Mouse (Mus musculus) kidney, embryonic 16.5 days (tissue): ENCODE data around the gene 1700037H04Rik. TPM values are rescaled to one million over a fixed set of nuclear protein-coding genes. Genes with fewer than 3 reads are reported as not detected.
A peak's percentile ranks its signal among the peaks of the same experiment; 100 is the strongest.

Source experiments
- ATAC-seq: fragments of 200-750 bp; cut with Nextera tagmentation; 2 replicates; pipeline ENCODE4 v1.8.0; 2017; ENCODE audit warnings: moderate TSS enrichment; ENCODE audit not compliant: low FRiP score, low TSS enrichment
- H3K27ac ChIP-seq: fragments of 300-500 bp; sonication (generic); 2 replicates; pipeline ENCODE4 v1.5.1; 2014; ENCODE audit warnings: low read length
- H3K27me3 ChIP-seq: fragments of 300-500 bp; sonication (generic); 2 replicates; pipeline ENCODE4 v1.6.1; 2014; ENCODE audit warnings: low read length, control low read depth, mixed read lengths; ENCODE audit not compliant: insufficient read depth
- H3K36me3 ChIP-seq: fragments of 300-500 bp; sonication (generic); 2 replicates; pipeline ENCODE4 v1.6.1; 2014; ENCODE audit warnings: low read length, control low read depth, mixed read lengths; ENCODE audit not compliant: insufficient read depth
- H3K4me1 ChIP-seq: fragments of 300-500 bp; sonication (generic); 2 replicates; pipeline ENCODE4 v1.6.1; 2014; ENCODE audit warnings: low read length, control low read depth, mixed read lengths; ENCODE audit not compliant: insufficient read depth
- H3K4me2 ChIP-seq: fragments of 300-500 bp; sonication (generic); replicated peaks from 2 replicates; pipeline ENCODE4 v1.6.1; 2014; ENCODE audit warnings: low read depth, low read length
- H3K4me3 ChIP-seq: fragments of 300-500 bp; sonication (generic); 2 replicates; pipeline ENCODE4 v1.5.1; 2014; ENCODE audit warnings: mild to moderate bottlenecking, low read length
- H3K9ac ChIP-seq: fragments of 300-500 bp; sonication (generic); replicated peaks from 2 replicates; pipeline ENCODE4 v1.6.1; 2014; ENCODE audit warnings: low read length
- H3K9me3 ChIP-seq: fragments of 300-500 bp; sonication (generic); 2 replicates; pipeline ENCODE4 v1.6.1; 2016; ENCODE audit warnings: low read length, control low read depth
- WGBS: fragments of 180-500 bp; shearing (Covaris S2); extraction: QIAGEN DNeasy Blood & Tissue Kit; methylation state at CpG from one replicate; pipeline ENCODE4 v1.1.7; 2014; 5-methylcytosine and 5-hydroxymethylcytosine counted together
- polyA plus RNA-seq: library from polyadenylated mRNA; unstranded; fragments of >200 nt; fragmentation: Nextera tagmentation; extraction: Ambion mirVana; gene quantifications from 2 replicates; pipeline ENCODE4 v1.2.1, GENCODE M21; 2015

The 1700037H04Rik gene
- polyA plus RNA-seq, 1 experiment from 2014 or later, result 98.2 TPM

GRCm38 (mm10) chr2:131196606-131197316 is 36.9 kb upstream of the 1700037H04Rik start:
- 90% methylated on average over 16 of the region's 16 CpGs for WGBS
- Histone ChIP-seq H3K27ac (no peak overlapping the region), H3K4me2 (no peak overlapping the region), H3K4me1 (no peaks in the 10 kb centered on the region), H3K9ac (no peak overlapping the region), H3K9me3 (no peaks in the 10 kb centered on the region), H3K4me3 (no peak overlapping the region), H3K36me3 (peaks cover 49% of the 10 kb centered on the region), H3K27me3 (no peaks in the 10 kb centered on the region)
- ATAC-seq, result no peak

DNA sequence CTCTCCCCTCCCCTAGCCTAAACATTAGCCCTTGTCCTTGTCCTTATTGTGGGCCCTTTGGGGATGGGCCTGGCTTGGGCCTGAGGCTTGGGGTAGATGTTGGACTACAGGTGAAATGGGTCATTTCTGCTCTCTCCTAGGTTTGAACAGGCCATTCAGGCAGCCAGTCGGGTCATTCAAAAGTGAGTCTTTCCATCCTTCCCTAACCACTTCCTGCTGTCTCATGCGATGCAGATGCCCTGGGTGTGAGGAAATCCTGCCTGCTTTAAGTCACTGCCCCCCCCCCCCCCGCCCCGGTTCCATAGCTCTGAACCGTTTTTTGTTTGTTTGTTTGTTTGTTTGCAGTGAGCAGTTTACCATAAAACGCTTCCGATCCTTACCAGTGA is 31.1 kb upstream of the 1700037H04Rik start:
- no peaks in the 10 kb centered on the region for H3K9me3 ChIP-seq
- 0 out of 2 replicates have a peak overlapping the region, but pooled peaks have one; percentile 15 for H3K4me2 ChIP-seq
- H3K27me3 ChIP-seq, result no peaks in the 10 kb centered on the region
- H3K9ac ChIP-seq, result no peak overlapping the region
- ATAC-seq, result no peak
- peaks cover 27% of the 10 kb centered on the region for H3K4me1 ChIP-seq
- peak overlapping the region; percentile 82 for H3K27ac ChIP-seq
- no peak overlapping the region for H3K4me3 ChIP-seq
- peaks cover 34% of the 10 kb centered on the region for H3K36me3 ChIP-seq
- WGBS, result 70% methylated on average over 6 of the region's 7 CpGs

DNA sequence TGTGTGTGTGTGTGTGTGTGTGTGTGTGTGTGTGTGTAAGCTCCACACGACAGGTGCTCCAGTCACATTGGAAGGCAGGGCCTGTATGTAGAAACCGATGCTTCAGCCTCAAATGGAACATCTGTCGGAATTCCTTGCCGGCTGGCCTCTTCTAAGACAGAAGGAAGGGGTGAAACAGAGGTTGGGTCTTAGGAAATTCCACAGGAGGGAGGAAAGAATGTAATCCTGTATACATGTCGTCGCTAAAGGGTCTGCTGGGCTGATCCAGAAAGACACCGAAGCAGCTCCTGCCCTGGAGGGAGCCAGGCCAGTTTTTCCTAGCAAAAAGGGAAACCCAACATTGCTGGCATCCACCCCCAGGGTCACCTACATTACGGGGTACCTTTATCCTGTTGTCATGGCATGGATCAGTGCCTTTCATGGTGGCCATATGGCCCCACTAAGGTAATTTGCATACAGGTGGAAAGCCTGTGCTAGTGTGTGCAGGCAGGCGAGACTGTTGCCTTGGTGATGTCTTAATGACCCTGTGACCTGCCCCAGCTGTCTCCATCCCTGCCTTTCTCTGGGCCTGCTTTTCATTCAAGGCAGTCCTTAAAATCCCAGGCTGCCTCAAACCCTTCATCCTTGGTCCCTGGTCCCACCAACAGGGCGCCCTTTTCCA is 30.6 kb upstream of the 1700037H04Rik start:
- Histone ChIP-seq H3K4me3 (no peak overlapping the region), H3K9me3 (no peaks in the 10 kb centered on the region), H3K4me1 (peaks cover 30% of the 10 kb centered on the region), H3K27ac (peak overlapping the region; percentile 82), H3K9ac (no peak overlapping the region), H3K36me3 (peaks cover 34% of the 10 kb centered on the region), H3K4me2 (peak overlapping the region; percentile 15; the same call in 1 of the 2 replicates), H3K27me3 (no peaks in the 10 kb centered on the region)
- WGBS, result 20% methylated on average over 10 of the region's 10 CpGs
- ATAC-seq, result peak; percentile 76

DNA sequence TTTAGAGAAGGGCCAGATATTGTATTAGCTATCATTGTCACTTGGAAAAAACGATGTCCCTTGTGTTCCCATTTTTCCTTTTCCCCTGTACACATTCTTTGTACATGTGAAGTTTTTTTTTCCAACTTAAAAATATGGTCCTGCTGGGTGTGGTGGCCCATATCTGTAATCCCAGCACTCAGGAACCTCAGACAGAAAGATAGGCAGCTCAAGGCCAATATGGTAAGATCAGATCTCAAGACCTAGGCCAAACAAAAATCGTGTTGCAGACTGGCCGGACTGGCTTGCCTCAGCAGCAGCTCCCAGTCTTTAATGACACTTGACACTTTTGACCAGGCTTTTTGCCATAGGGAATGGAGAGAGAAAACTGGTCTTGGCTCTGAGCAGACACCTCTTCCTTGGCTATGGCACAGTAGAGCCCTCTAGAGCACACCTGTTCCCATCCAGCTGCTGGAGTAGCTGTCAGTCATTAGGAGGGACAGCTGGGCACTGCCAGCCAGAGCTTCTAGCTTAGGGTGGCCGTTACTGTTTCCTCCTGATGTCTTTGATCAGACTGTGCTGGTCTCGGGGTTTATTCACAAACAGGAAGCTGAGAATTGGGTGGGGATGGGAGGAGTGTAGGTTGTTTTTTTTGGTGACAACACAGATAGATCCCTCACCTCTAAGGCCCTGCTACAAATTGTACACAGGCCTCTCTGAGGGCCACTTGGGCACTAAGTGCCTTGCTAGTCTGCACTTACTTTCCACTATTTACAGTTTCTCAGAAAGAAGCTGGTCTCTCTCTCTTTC is 29.8 kb upstream of the 1700037H04Rik start:
- no peak for ATAC-seq
- Histone ChIP-seq H3K27me3 (no peaks in the 10 kb centered on the region), H3K9ac (no peak overlapping the region), H3K9me3 (no peaks in the 10 kb centered on the region), H3K4me2 (no peak overlapping the region), H3K27ac (peak overlapping the region; percentile 82), H3K4me1 (peaks cover 30% of the 10 kb centered on the region), H3K4me3 (no peak overlapping the region), H3K36me3 (peaks cover 29% of the 10 kb centered on the region)
- WGBS, result 36% methylated on average over 5 of the region's 5 CpGs

DNA sequence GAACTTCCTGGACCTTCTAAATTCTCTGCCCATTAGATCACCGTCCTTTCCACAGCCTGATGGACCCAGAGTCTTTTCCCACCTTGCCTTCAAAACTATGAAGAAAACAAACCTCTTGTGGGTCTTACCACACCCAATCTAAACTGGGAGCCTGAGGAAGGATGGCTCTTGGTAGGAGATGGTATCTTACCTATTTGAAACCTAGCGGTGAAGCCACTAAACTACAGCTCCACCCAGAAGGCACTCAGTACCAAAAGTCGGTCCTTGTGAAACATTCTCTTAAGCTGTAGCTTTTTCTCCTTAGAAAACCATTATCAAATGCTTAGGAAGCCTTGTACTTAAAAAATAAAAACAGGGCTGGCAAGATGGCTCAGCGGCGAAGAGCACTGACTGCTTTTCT is 28.4 kb upstream of the 1700037H04Rik start:
- Histone ChIP-seq H3K4me1 (peaks cover 30% of the 10 kb centered on the region), H3K27me3 (no peaks in the 10 kb centered on the region), H3K27ac (no peak overlapping the region), H3K4me2 (peak overlapping the region; percentile 89; the same call in 1 of the 2 replicates), H3K4me3 (no peak overlapping the region), H3K9me3 (no peaks in the 10 kb centered on the region), H3K9ac (no peak overlapping the region), H3K36me3 (peaks cover 20% of the 10 kb centered on the region)
- 93% methylated on average over 5 of the region's 5 CpGs for WGBS
- no peak for ATAC-seq

- H3K4me2 ChIP-seq, result peak overlapping the region; percentile 89
- peaks cover 30% of the 10 kb centered on the region for H3K4me1 ChIP-seq
- peak overlapping the region; percentile 75 for H3K4me3 ChIP-seq
- no peaks in the 10 kb centered on the region for H3K27me3 ChIP-seq
- no peaks in the 10 kb centered on the region for H3K9me3 ChIP-seq
- 27% methylated on average over 3 of the region's 3 CpGs for WGBS
- ATAC-seq, result 0 out of 2 replicates have a peak, but pooled peaks have one; percentile 0
- peaks cover 12% of the 10 kb centered on the region for H3K36me3 ChIP-seq
- H3K27ac ChIP-seq, result peak overlapping the region; percentile 85
- H3K9ac ChIP-seq, result peak overlapping the region; percentile 85
Observed at GRCm38 (mm10) chr2:131187602-131187922, 27.7 kb upstream of the 1700037H04Rik start.

DNA sequence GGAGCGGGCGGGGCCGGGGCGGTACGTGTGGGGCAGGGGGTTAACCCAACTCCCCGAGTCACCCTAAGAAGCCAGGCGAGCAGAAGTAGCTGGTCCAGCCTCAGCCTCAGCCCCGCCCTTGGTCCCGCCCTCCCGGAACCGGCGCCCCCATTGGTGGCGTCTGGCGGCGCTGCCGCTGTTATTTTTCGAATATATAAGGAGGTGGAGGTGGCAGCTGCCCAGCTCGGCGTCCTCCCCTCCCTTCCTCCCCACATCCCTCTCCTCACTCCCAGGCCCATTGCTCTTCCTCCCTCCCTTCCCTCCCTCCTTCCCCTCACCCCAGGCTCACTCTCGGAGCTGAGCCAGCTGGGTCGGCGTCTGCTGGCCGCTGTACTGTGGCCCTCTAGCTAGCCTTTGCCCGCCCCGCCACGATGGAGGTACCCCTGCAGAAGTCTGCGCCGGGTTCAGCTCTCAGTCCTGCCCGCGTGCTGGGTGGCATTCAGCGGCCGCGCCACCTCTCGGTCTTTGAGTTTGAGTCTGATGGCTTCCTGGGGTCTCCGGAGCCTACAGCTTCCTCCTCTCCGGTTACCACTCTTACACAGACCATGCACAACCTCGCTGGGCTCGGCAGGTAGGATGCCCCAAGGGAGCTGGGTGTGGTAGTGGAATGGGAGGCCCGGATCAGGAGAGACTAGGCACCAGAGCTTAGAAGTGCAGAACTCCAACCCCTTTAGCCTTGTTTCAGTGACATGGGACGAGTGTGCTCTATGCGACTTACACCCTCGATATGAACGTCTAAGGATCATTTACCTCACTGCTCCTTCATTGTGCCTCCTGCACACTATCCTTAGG is 27.1 kb upstream of the 1700037H04Rik start, which contains the start of the genes Cdc25b and Spef1:
Gene Cdc25b (plus strand): TSS at position 179 of the 831 bp plus-strand sequence.
Gene Spef1 (minus strand): TSS at position 512 of the 831 bp plus-strand sequence.
- WGBS, result 1% methylated on average over 42 of the region's 43 CpGs
- Histone ChIP-seq H3K27me3 (no peaks in the 10 kb centered on the region), H3K4me1 (peaks cover 30% of the 10 kb centered on the region)

DNA sequence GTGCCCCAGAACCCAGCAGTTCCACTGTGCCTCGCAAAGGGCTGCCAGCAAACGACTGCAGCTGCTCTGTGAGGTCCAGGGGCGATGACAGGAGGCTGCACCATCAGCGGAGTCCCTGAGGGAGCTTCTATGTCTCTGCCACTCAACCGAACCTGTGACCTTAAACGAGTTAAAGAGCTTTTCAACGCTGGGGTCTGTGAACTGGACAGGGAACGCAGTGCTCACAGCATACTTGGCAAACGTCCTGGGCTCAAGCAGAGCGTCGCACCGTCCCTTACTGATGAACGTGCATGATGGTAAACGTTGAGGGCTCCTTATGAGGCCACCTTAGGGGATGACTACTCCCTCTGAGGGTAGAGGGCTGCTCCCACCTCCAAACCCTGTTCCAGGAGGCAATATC is 26.5 kb upstream of the 1700037H04Rik start:
- H3K9ac ChIP-seq, result peak overlapping the region; percentile 85
- peak overlapping the region; percentile 75 for H3K4me3 ChIP-seq
- peak overlapping the region; percentile 89 for H3K4me2 ChIP-seq
- H3K27me3 ChIP-seq, result no peaks in the 10 kb centered on the region
- WGBS, result 2% methylated on average over 14 of the region's 14 CpGs
- H3K4me1 ChIP-seq, result peaks cover 30% of the 10 kb centered on the region
- H3K27ac ChIP-seq, result peak overlapping the region; percentile 70
- H3K9me3 ChIP-seq, result no peaks in the 10 kb centered on the region
- peaks cover 2% of the 10 kb centered on the region; the same call in 1 of the 2 replicates for H3K36me3 ChIP-seq
- ATAC-seq, result no peak

More for the DNA sequence above, 27.1 kb upstream of the 1700037H04Rik start, which contains the start of the genes Cdc25b and Spef1:
- Histone ChIP-seq H3K4me3 (peak within 1 kb of the TSS; percentile 75), H3K4me2 (peak within 1 kb of the TSS; percentile 89), H3K9ac (peak within 1 kb of the TSS; percentile 85), H3K36me3 (peaks cover 8% of the 10 kb centered on the region), H3K27ac (peak within 1 kb of the TSS; percentile 85), H3K9me3 (no peaks in the 10 kb centered on the region)
- peak; percentile 88 for ATAC-seq
